Mouse (Mus musculus) erythroblast, embryonic 14.5 days (primary cell): ENCODE results near the gene Stk10.

Source experiments
- GATA1 ChIP-seq: IDR thresholded peaks from 2 replicates; pipeline ENCODE4 v1.6.1; 2012; ENCODE audit warnings: low read length, inconsistent platforms, mixed read lengths
- TAL1 ChIP-seq: IDR thresholded peaks from 3 replicates; pipeline ENCODE4 v1.6.1; 2012; ENCODE audit warnings: low read length, inconsistent platforms, mixed read lengths

DNA sequence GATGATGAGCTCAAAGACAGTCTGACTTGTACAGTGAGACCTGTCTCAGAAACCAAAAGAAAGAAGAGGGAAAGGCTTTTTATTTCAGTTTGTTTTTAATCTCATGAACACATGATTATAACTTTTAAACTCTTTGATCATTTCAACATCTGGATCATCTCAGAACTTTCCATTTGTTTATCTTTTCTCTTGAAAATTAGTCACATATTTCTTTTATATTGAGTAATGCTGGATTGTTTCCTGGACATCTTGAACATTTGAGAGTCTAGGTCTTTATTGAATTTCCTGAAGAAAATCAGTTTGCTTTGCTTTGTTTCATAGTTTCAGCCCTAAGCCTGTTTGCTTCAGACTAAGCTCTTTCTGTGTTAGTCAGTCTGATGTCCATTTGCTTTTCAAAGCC, 44.8 kb upstream of the Stk10 start:
- TF ChIP-seq GATA1: no peak
- no peak for TF ChIP-seq TAL1
